ENCODE assay signal across 8 mouse cellular contexts in genomic region chr10:52742671-52743379, GRCm38 (mm10). TPM values are rescaled to one million over a fixed set of nuclear protein-coding genes. Genes with fewer than 3 reads are reported as not detected.
A peak's percentile ranks its signal among the peaks of the same experiment; 100 is the strongest.
DNase-seq lines count a peak whose midpoint lies in the region; ATAC-seq and TF ChIP-seq lines count a peak whose summit lies in the region.

No protein-coding gene starts in this region.

- no peaks in the 10 kb centered on the region for H3K27me3 ChIP-seq in heart, embryonic 11.5 days (ENCODE audit: control insufficient read depth, insufficient read depth, low read length)
- no peaks in the 10 kb centered on the region; the same call in 1 of the 2 replicates for H3K27me3 ChIP-seq in cerebellum, adult 2 months (ENCODE audit: control insufficient read depth, insufficient read depth, low read length)
- no peaks in the 10 kb centered on the region for H3K27me3 ChIP-seq in forebrain, postnatal 0 days (ENCODE audit: insufficient read depth, low read length)
- H3K27me3 ChIP-seq in liver, postnatal 0 days (ENCODE audit: insufficient read depth, low read length), result no peaks in the 10 kb centered on the region

- no peak overlapping the region for H3K27ac ChIP-seq in heart, embryonic 11.5 days (ENCODE audit: low read depth, low read length)
- no peak overlapping the region for H3K27ac ChIP-seq in cerebellum, adult 2 months (ENCODE audit: insufficient read depth, low read length)
- no peak overlapping the region for H3K27ac ChIP-seq in forebrain, postnatal 0 days (ENCODE audit: low read depth, low read length)
- no peak overlapping the region for H3K27ac ChIP-seq in liver, postnatal 0 days (ENCODE audit: low read depth)

- DNase-seq in heart, adult 9 months (ENCODE audit: low spot score in 2 of 2), result no peak
- peak; percentile 64 to 78 for DNase-seq in cerebellum, adult 2 months
- peak; percentile 82 for DNase-seq in forebrain, postnatal 0 days
- DNase-seq in layer of hippocampus, postnatal 14 days (ENCODE audit: low spot score in 2 of 2), result peak; percentile 32 to 64
- DNase-seq in retina, postnatal 1 day, result peak; percentile 97
- DNase-seq in thymus, postnatal 4 days, result no peak
- DNase-seq in liver, postnatal 0 days, result no peak

- no peak for TF ChIP-seq POLR2A in cerebellum, adult 2 months (IDR thresholded peaks at IDR 0.05; ENCODE audit: borderline replicate concordance, insufficient read depth, low read length)

- TF ChIP-seq CTCF in cerebellum, adult 2 months (IDR thresholded peaks at IDR 0.05; ENCODE audit: borderline replicate concordance, insufficient read depth, low read depth, low read length), result no peak
- TF ChIP-seq CTCF in forebrain, postnatal 0 days (IDR thresholded peaks at IDR 0.05; ENCODE audit: low read depth), result no peak
- TF ChIP-seq CTCF in liver, postnatal 0 days (IDR thresholded peaks at IDR 0.05; ENCODE audit: low read depth), result no peak

- H3K4me1 ChIP-seq in heart, embryonic 11.5 days (ENCODE audit: control insufficient read depth, insufficient read depth, low read length), result peaks cover 4% of the 10 kb centered on the region; the same call in 1 of the 2 replicates
- H3K4me1 ChIP-seq in cerebellum, adult 2 months (ENCODE audit: control insufficient read depth, insufficient read depth, low read length), result peaks cover 3% of the 10 kb centered on the region; the same call in 1 of the 2 replicates
- H3K4me1 ChIP-seq in forebrain, postnatal 0 days (ENCODE audit: insufficient read depth), result peaks cover 3% of the 10 kb centered on the region; the same call in 1 of the 2 replicates
- H3K4me1 ChIP-seq in liver, postnatal 0 days (ENCODE audit: insufficient read depth), result no peaks in the 10 kb centered on the region

- WGBS in heart, embryonic 11.5 days (ENCODE audit: insufficient replicate concordance), result 13% methylated on average over 10 of the region's 10 CpGs
- WGBS in cerebellum, adult 2 months, result 8% methylated on average over 10 of the region's 10 CpGs
- 4% methylated on average over 10 of the region's 10 CpGs for WGBS in forebrain, postnatal 0 days
- 23% methylated on average over 10 of the region's 10 CpGs for WGBS in liver, postnatal 0 days (ENCODE audit: insufficient replicate concordance)

- TF ChIP-seq EP300 in liver, postnatal 0 days (IDR thresholded peaks at IDR 0.05; ENCODE audit: low read depth), result no peak

- H3K9me3 ChIP-seq in heart, embryonic 11.5 days (replicated peaks; ENCODE audit: control insufficient read depth, low read length), result no peaks in the 10 kb centered on the region
- H3K9me3 ChIP-seq in forebrain, postnatal 0 days (ENCODE audit: low read length), result no peaks in the 10 kb centered on the region
- H3K9me3 ChIP-seq in liver, postnatal 0 days (ENCODE audit: low read length), result no peaks in the 10 kb centered on the region

- no peak overlapping the region for H3K4me3 ChIP-seq in heart, embryonic 11.5 days (ENCODE audit: low read depth, low read length)
- no peak overlapping the region for H3K4me3 ChIP-seq in cerebellum, adult 2 months (replicated peaks; ENCODE audit: insufficient read depth, low read depth, low read length)
- no peak overlapping the region for H3K4me3 ChIP-seq in forebrain, postnatal 0 days (ENCODE audit: low read depth, low read length)
- no peak overlapping the region for H3K4me3 ChIP-seq in liver, postnatal 0 days (ENCODE audit: low read depth, low read length)

- no peaks in the 10 kb centered on the region for H3K36me3 ChIP-seq in heart, embryonic 11.5 days (ENCODE audit: control insufficient read depth, insufficient read depth, low read length)
- no peaks in the 10 kb centered on the region for H3K36me3 ChIP-seq in forebrain, postnatal 0 days (ENCODE audit: insufficient read depth)
- no peaks in the 10 kb centered on the region for H3K36me3 ChIP-seq in liver, postnatal 0 days (replicated peaks; ENCODE audit: insufficient read depth, low read length)

- no peak overlapping the region for H3K9ac ChIP-seq in heart, embryonic 11.5 days (ENCODE audit: low read depth, low read length)
- no peak overlapping the region for H3K9ac ChIP-seq in forebrain, postnatal 0 days
- no peak overlapping the region for H3K9ac ChIP-seq in liver, postnatal 0 days (replicated peaks)

- ATAC-seq in heart, embryonic 11.5 days (replicated peaks; ENCODE audit: insufficient number of reproducible peaks, low FRiP score, low TSS enrichment), result no peak; the same call in 1 of the 2 replicates
- peak; percentile 99 for ATAC-seq in forebrain, postnatal 0 days
- no peak for ATAC-seq in liver, postnatal 0 days

- peak overlapping the region; percentile 35 for H3K4me2 ChIP-seq in heart, embryonic 11.5 days
- peak overlapping the region; percentile 22 for H3K4me2 ChIP-seq in forebrain, postnatal 0 days (ENCODE audit: low read depth)
- H3K4me2 ChIP-seq in liver, postnatal 0 days (ENCODE audit: low read depth, low read length), result no peak overlapping the region

RNA-seq across cellular contexts. Expression of gene Slc35f1, which starts 52.5 kb away (rescaled TPM):
- 0.82 and 1.2 TPM in 2 replicates for polyA plus RNA-seq in heart, embryonic 11.5 days (2014; fragmentation: Nextera tagmentation; extraction: Ambion mirVana)
- 14.5 and 16.3 TPM in 2 replicates for polyA plus RNA-seq in cerebellum, adult 2 months (2012; rRNA removed)
- 107 and 110 TPM in 2 replicates for total RNA-seq in forebrain, postnatal 0 days (2014; rRNA removed)
- 26.0 and 37.8 TPM in 2 replicates for polyA plus RNA-seq in forebrain, postnatal 0 days (2015; fragmentation: Nextera tagmentation; extraction: Ambion mirVana)
- total RNA-seq in layer of hippocampus, postnatal 14 days (2021), result 10 to 100 TPM; 34.6 to 41.5 TPM
- 0.02 and 0.05 TPM in 2 replicates for polyA plus RNA-seq in liver, postnatal 0 days (2015; fragmentation: Nextera tagmentation; extraction: Ambion mirVana)

Comparison
In these comparisons a context has a peak if more than half of its experiments do, and no peak if none do; other contexts are left out.
1. DNase-seq: peak in cerebellum, adult 2 months (2 of 2), forebrain, postnatal 0 days (single experiment), layer of hippocampus, postnatal 14 days (2 of 2) and retina, postnatal 1 day (single experiment); none in heart, adult 9 months (0 of 2), thymus, postnatal 4 days (single experiment) and liver, postnatal 0 days (single experiment).